Mouse (Mus musculus): Measurements from ENCODE around the gene Kcnk2. TPM values are rescaled to one million over a fixed set of nuclear protein-coding genes. Genes with fewer than 3 reads are reported as not detected.

The Kcnk2 gene
- polyA plus RNA-seq, 1 experiment from 2014 or later = 1.0 TPM

GRCm38 (mm10) chr1:189359699-189360098 is 42.4 kb downstream of the Kcnk2 start:
- Histone ChIP-seq H3K36me3 (ENCODE audit: control insufficient read depth, insufficient read depth, low read length) (no peaks in the 10 kb centered on the region), H3K27ac (replicated peaks) (no peak overlapping the region), H3K9me3 (ENCODE audit: control insufficient read depth, low read length) (no peaks in the 10 kb centered on the region), H3K4me3 (ENCODE audit: low read depth, low read length) (no peak overlapping the region), H3K27me3 (ENCODE audit: control insufficient read depth, insufficient read depth, low read length) (no peaks in the 10 kb centered on the region), H3K4me2 (replicated peaks; ENCODE audit: low read depth) (no peak overlapping the region), H3K4me1 (replicated peaks; ENCODE audit: control insufficient read depth, insufficient read depth) (no peaks in the 10 kb centered on the region), H3K9ac (ENCODE audit: low read length) (no peak overlapping the region)
- DNase-seq (ENCODE audit: low spot score) (no peak), ATAC-seq (ENCODE audit: low FRiP score, low TSS enrichment) (no peak)
- WGBS = 69% methylated on average over 4 of the region's 4 CpGs
- no peak for TF ChIP-seq EP300 (optimal IDR thresholded peaks at IDR 0.05)
- TF ChIP-seq CTCF (IDR thresholded peaks at IDR 0.05; ENCODE audit: low read depth) = no peak

- H3K9me3 ChIP-seq (ENCODE audit: control insufficient read depth, low read length) = no peaks in the 10 kb centered on the region
- H3K27ac ChIP-seq (replicated peaks) = no peak overlapping the region
- no peak for DNase-seq (ENCODE audit: low spot score)
- no peaks in the 10 kb centered on the region for H3K27me3 ChIP-seq (ENCODE audit: control insufficient read depth, insufficient read depth, low read length)
- H3K9ac ChIP-seq (ENCODE audit: low read length) = no peak overlapping the region
- no peak for ATAC-seq (ENCODE audit: low FRiP score, low TSS enrichment)
- no peak overlapping the region for H3K4me2 ChIP-seq (replicated peaks; ENCODE audit: low read depth)
- H3K4me3 ChIP-seq (ENCODE audit: low read depth, low read length) = no peak overlapping the region
- WGBS = 45% methylated on average over 1 of the region's 1 CpGs
- no peaks in the 10 kb centered on the region for H3K36me3 ChIP-seq (ENCODE audit: control insufficient read depth, insufficient read depth, low read length)
- H3K4me1 ChIP-seq (replicated peaks; ENCODE audit: control insufficient read depth, insufficient read depth) = no peaks in the 10 kb centered on the region
- TF ChIP-seq EP300 (optimal IDR thresholded peaks at IDR 0.05) (no peak), CTCF (IDR thresholded peaks at IDR 0.05; ENCODE audit: low read depth) (no peak)
These were observed 48.2 kb downstream of the Kcnk2 start for GRCm38 (mm10) chr1:189353887-189354286.

- DNase-seq (ENCODE audit: low spot score) (no peak), ATAC-seq (ENCODE audit: low FRiP score, low TSS enrichment) (no peak)
- Histone ChIP-seq H3K27me3 (ENCODE audit: control insufficient read depth, insufficient read depth, low read length) (no peaks in the 10 kb centered on the region), H3K9me3 (ENCODE audit: control insufficient read depth, low read length) (no peaks in the 10 kb centered on the region), H3K36me3 (ENCODE audit: control insufficient read depth, insufficient read depth, low read length) (no peaks in the 10 kb centered on the region), H3K4me2 (replicated peaks; ENCODE audit: low read depth) (no peak overlapping the region), H3K4me3 (ENCODE audit: low read depth, low read length) (no peak overlapping the region), H3K27ac (replicated peaks) (no peak overlapping the region), H3K4me1 (replicated peaks; ENCODE audit: control insufficient read depth, insufficient read depth) (no peaks in the 10 kb centered on the region), H3K9ac (ENCODE audit: low read length) (no peak overlapping the region)
- 75% methylated on average over 6 of the region's 6 CpGs for WGBS
- TF ChIP-seq EP300 (optimal IDR thresholded peaks at IDR 0.05) = no peak
- TF ChIP-seq CTCF (IDR thresholded peaks at IDR 0.05; ENCODE audit: low read depth) = no peak
These were observed 50.3 kb downstream of the Kcnk2 start for GRCm38 (mm10) chr1:189351804-189352203.

- Histone ChIP-seq H3K9ac (ENCODE audit: low read length) (no peak overlapping the region), H3K4me1 (replicated peaks; ENCODE audit: control insufficient read depth, insufficient read depth) (no peaks in the 10 kb centered on the region), H3K9me3 (ENCODE audit: control insufficient read depth, low read length) (no peaks in the 10 kb centered on the region), H3K27me3 (ENCODE audit: control insufficient read depth, insufficient read depth, low read length) (no peaks in the 10 kb centered on the region), H3K36me3 (ENCODE audit: control insufficient read depth, insufficient read depth, low read length) (no peaks in the 10 kb centered on the region), H3K4me2 (replicated peaks; ENCODE audit: low read depth) (no peak overlapping the region), H3K4me3 (ENCODE audit: low read depth, low read length) (no peak overlapping the region), H3K27ac (replicated peaks) (no peak overlapping the region)
- 90% methylated on average over 5 of the region's 5 CpGs for WGBS
- DNase-seq (ENCODE audit: low spot score) (no peak), ATAC-seq (ENCODE audit: low FRiP score, low TSS enrichment) (no peak)
- TF ChIP-seq CTCF (IDR thresholded peaks at IDR 0.05; ENCODE audit: low read depth) (peak; percentile 44), EP300 (optimal IDR thresholded peaks at IDR 0.05) (no peak)
These were observed 52.9 kb downstream of the Kcnk2 start for GRCm38 (mm10) chr1:189349205-189349604.

- no peaks in the 10 kb centered on the region for H3K27me3 ChIP-seq (ENCODE audit: control insufficient read depth, insufficient read depth, low read length)
- no peaks in the 10 kb centered on the region for H3K4me1 ChIP-seq (replicated peaks; ENCODE audit: control insufficient read depth, insufficient read depth)
- WGBS = 64% methylated on average over 5 of the region's 5 CpGs
- no peak overlapping the region for H3K9ac ChIP-seq (ENCODE audit: low read length)
- H3K27ac ChIP-seq (replicated peaks) = no peak overlapping the region
- H3K36me3 ChIP-seq (ENCODE audit: control insufficient read depth, insufficient read depth, low read length) = no peaks in the 10 kb centered on the region
- ATAC-seq (ENCODE audit: low FRiP score, low TSS enrichment) (no peak), DNase-seq (ENCODE audit: low spot score) (no peak)
- no peak overlapping the region for H3K4me2 ChIP-seq (replicated peaks; ENCODE audit: low read depth)
- H3K9me3 ChIP-seq (ENCODE audit: control insufficient read depth, low read length) = no peaks in the 10 kb centered on the region
- H3K4me3 ChIP-seq (ENCODE audit: low read depth, low read length) = no peak overlapping the region
- no peak for TF ChIP-seq CTCF (IDR thresholded peaks at IDR 0.05; ENCODE audit: low read depth)
- TF ChIP-seq EP300 (optimal IDR thresholded peaks at IDR 0.05) = no peak
These were observed 56.9 kb downstream of the Kcnk2 start for GRCm38 (mm10) chr1:189345166-189345565.

GRCm38 (mm10) chr1:189343301-189344251 is 58.5 kb downstream of the Kcnk2 start:
- 3% methylated on average over 53 of the region's 82 CpGs for WGBS
- Histone ChIP-seq H3K27ac (replicated peaks) (no peak overlapping the region), H3K27me3 (ENCODE audit: control insufficient read depth, insufficient read depth, low read length) (no peaks in the 10 kb centered on the region), H3K9ac (ENCODE audit: low read length) (peak overlapping the region; percentile 64), H3K4me2 (replicated peaks; ENCODE audit: low read depth) (peak overlapping the region; percentile 99), H3K9me3 (ENCODE audit: control insufficient read depth, low read length) (no peaks in the 10 kb centered on the region), H3K4me3 (ENCODE audit: low read depth, low read length) (peak overlapping the region; percentile 56), H3K4me1 (replicated peaks; ENCODE audit: control insufficient read depth, insufficient read depth) (no peaks in the 10 kb centered on the region), H3K36me3 (ENCODE audit: control insufficient read depth, insufficient read depth, low read length) (no peaks in the 10 kb centered on the region)
- ATAC-seq (ENCODE audit: low FRiP score, low TSS enrichment) (peak; percentile 74), DNase-seq (ENCODE audit: low spot score) (peak; percentile 47)
- TF ChIP-seq CTCF (IDR thresholded peaks at IDR 0.05; ENCODE audit: low read depth) (no peak), EP300 (optimal IDR thresholded peaks at IDR 0.05) (no peak)

All from stomach, postnatal 0 days (tissue).